Mouse (Mus musculus) megakaryocyte, embryonic 14.5 days (primary cell): ENCODE data around the gene Col12a1.

ENCODE experiments used
- FLI1 ChIP-seq: IDR thresholded peaks from 2 replicates; pipeline ENCODE4 v1.6.1; 2012; ENCODE audit warnings: low read length, inconsistent platforms, mixed read lengths
- GATA1 ChIP-seq: IDR thresholded peaks from 3 replicates; pipeline ENCODE4 v1.6.1; 2012; ENCODE audit warnings: mixed read lengths, low read length, inconsistent platforms, borderline replicate concordance

DNA sequence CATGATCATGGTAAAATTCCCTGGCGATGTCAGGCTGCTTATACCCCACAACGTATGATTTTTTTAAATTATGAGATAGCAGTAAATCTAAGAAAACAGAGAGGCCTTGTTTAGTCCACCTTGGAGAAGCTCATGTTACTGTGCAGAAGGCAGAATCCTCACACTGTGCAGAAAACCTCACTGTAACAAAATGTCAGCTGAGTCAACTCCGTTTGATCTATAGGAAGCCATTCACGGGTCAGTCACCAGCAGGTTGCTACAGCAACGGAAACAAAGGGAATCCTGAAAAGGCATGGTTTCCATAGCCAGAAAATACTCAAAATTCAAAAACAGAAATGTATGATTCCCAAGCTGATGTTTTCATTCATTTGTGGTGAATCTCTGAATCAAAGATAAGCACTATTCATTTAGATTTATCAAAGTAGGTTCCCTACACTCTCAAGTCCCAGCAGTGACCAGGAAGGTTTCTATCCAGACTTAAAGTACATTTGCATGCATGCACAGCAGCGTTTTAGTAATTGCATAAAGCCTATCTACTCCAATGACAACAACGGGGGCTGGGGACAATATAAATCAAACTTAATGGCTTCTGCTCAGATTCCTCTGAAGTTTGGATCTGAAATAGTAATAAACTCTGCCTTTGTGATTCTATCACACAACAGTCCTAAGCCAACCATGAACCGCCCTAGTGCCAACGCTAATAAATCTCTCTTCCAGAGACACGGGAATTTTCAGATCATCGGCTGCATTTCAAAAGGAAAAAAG, 28.7 kb downstream of the Col12a1 start:
- no peak for TF ChIP-seq GATA1
- TF ChIP-seq FLI1 = no peak
